Mouse (Mus musculus) limb, embryonic 12.5 days (tissue): ENCODE data around the gene Nanp. TPM values are rescaled to one million over a fixed set of nuclear protein-coding genes. Genes with fewer than 3 reads are reported as not detected.

ENCODE experiments used
- ATAC-seq: fragments of 200-750 bp; cut with Nextera tagmentation; 2 replicates; pipeline ENCODE4 v1.8.0; 2017; ENCODE audit warnings: low read depth, moderate TSS enrichment; ENCODE audit not compliant: insufficient number of reproducible peaks, insufficient read depth, low FRiP score, low TSS enrichment
- H3K27ac ChIP-seq: fragments of 300-500 bp; sonication (generic); 2 replicates; pipeline ENCODE4 v1.5.1; 2016; ENCODE audit warnings: mild to moderate bottlenecking, moderate library complexity
- H3K27me3 ChIP-seq: fragments of 300-500 bp; sonication (generic); 2 replicates; pipeline ENCODE4 v1.6.1; 2016; ENCODE audit warnings: mild to moderate bottlenecking, moderate library complexity
- H3K36me3 ChIP-seq: fragments of 300-500 bp; sonication (generic); 2 replicates; pipeline ENCODE4 v1.6.1; 2016; ENCODE audit warnings: mild to moderate bottlenecking, moderate library complexity
- H3K4me1 ChIP-seq: fragments of 300-500 bp; sonication (generic); replicated peaks from 2 replicates; pipeline ENCODE4 v1.6.1; 2016
- H3K4me2 ChIP-seq: fragments of 300-500 bp; sonication (generic); 2 replicates; pipeline ENCODE4 v1.6.1; 2016; ENCODE audit warnings: mild to moderate bottlenecking, moderate library complexity
- H3K4me3 ChIP-seq: fragments of 300-500 bp; sonication (generic); replicated peaks from 2 replicates; pipeline ENCODE4 v1.5.1; 2016; ENCODE audit warnings: mild to moderate bottlenecking
- H3K9ac ChIP-seq: fragments of 300-500 bp; sonication (generic); replicated peaks from 2 replicates; pipeline ENCODE4 v1.6.1; 2016; ENCODE audit warnings: mild to moderate bottlenecking, moderate library complexity
- H3K9me3 ChIP-seq: fragments of 300-500 bp; sonication (generic); 2 replicates; pipeline ENCODE4 v1.6.1; 2016; ENCODE audit warnings: mild to moderate bottlenecking, moderate library complexity
- WGBS: fragments of 180-500 bp; shearing (Covaris S2); methylation state at CpG from one replicate; pipeline ENCODE4 v1.1.7; 2016; 5-methylcytosine and 5-hydroxymethylcytosine counted together
- polyA plus RNA-seq: library from polyadenylated mRNA; unstranded; fragments of >200 nt; fragmentation: Nextera tagmentation; extraction: Ambion mirVana; gene quantifications from 2 replicates; pipeline ENCODE4 v1.2.1, GENCODE M21; 2016

The Nanp gene
- 51.4 and 53.4 TPM in 2 replicates for polyA plus RNA-seq

- peaks cover 3% of the 10 kb centered on the region; the same call in 1 of the 2 replicates for H3K36me3 ChIP-seq
- 1% methylated on average over 34 of the region's 34 CpGs for WGBS
Observed at GRCm38 (mm10) chr2:151039232-151039695, at the start of gene Nanp, which contains the start of gene Ninl. TSS of gene Nanp (minus strand) at chr2:151039398. TSS of gene Ninl (minus strand) at chr2:151039382.

GRCm38 (mm10) chr2:151056637-151057036, 17.4 kb upstream of the Nanp start:
- ATAC-seq = no peak
- H3K27ac ChIP-seq = no peak overlapping the region
- no peak overlapping the region for H3K9ac ChIP-seq
- H3K4me3 ChIP-seq = no peak overlapping the region
- H3K4me1 ChIP-seq = no peaks in the 10 kb centered on the region
- no peaks in the 10 kb centered on the region for H3K9me3 ChIP-seq
- no peaks in the 10 kb centered on the region for H3K27me3 ChIP-seq
- H3K4me2 ChIP-seq = no peak overlapping the region
- WGBS = 88% methylated on average over 1 of the region's 1 CpGs
- H3K36me3 ChIP-seq = no peaks in the 10 kb centered on the region

More at GRCm38 (mm10) chr2:151039232-151039695, at the start of gene Nanp, which contains the start of gene Ninl:
- Histone ChIP-seq H3K27me3 (no peaks in the 10 kb centered on the region), H3K9me3 (no peaks in the 10 kb centered on the region), H3K4me1 (peaks cover 16% of the 10 kb centered on the region), H3K4me3 (peak within 1 kb of the TSS; percentile 79), H3K27ac (peak within 1 kb of the TSS; percentile 90), H3K4me2 (peak within 1 kb of the TSS; percentile 75), H3K9ac (peak within 1 kb of the TSS; percentile 97)
- ATAC-seq = peak; percentile 96

- Histone ChIP-seq H3K4me2 (no peak overlapping the region), H3K9me3 (no peaks in the 10 kb centered on the region), H3K9ac (no peak overlapping the region), H3K4me3 (0 out of 2 replicates have a peak overlapping the region, but pooled peaks have one; percentile 79), H3K27me3 (no peaks in the 10 kb centered on the region), H3K4me1 (peaks cover 16% of the 10 kb centered on the region), H3K27ac (no peak overlapping the region), H3K36me3 (no peaks in the 10 kb centered on the region; the same call in 1 of the 2 replicates)
- WGBS = 90% methylated on average over 1 of the region's 1 CpGs
- no peak for ATAC-seq
Observed at GRCm38 (mm10) chr2:151040411-151040810, 1.2 kb upstream of the Nanp start.

GRCm38 (mm10) chr2:151039726-151040125, 528 bp upstream of the Nanp start:
- Histone ChIP-seq H3K9ac (peak overlapping the region; percentile 97), H3K4me3 (peak overlapping the region; percentile 79), H3K36me3 (no peaks in the 10 kb centered on the region; the same call in 1 of the 2 replicates), H3K27me3 (no peaks in the 10 kb centered on the region), H3K4me1 (peaks cover 16% of the 10 kb centered on the region), H3K27ac (peak overlapping the region; percentile 56), H3K4me2 (peak overlapping the region; percentile 75), H3K9me3 (no peaks in the 10 kb centered on the region)
- no peak; the same call in 1 of the 2 replicates for ATAC-seq
- 45% methylated on average over 8 of the region's 8 CpGs for WGBS

GRCm38 (mm10) chr2:151038811-151039222, 381 bp downstream of the Nanp start:
- Histone ChIP-seq H3K27me3 (no peaks in the 10 kb centered on the region), H3K9ac (peak overlapping the region; percentile 97), H3K27ac (peak overlapping the region; percentile 90), H3K4me2 (peak overlapping the region; percentile 75), H3K36me3 (peaks cover 6% of the 10 kb centered on the region; the same call in 1 of the 2 replicates), H3K9me3 (no peaks in the 10 kb centered on the region), H3K4me3 (peak overlapping the region; percentile 79), H3K4me1 (peaks cover 16% of the 10 kb centered on the region)
- WGBS = under 1% methylated on average over 28 of the region's 30 CpGs
- ATAC-seq = no peak

- no peak overlapping the region; the same call in 1 of the 2 replicates for H3K27ac ChIP-seq
- H3K4me1 ChIP-seq = peaks cover 16% of the 10 kb centered on the region
- H3K9ac ChIP-seq = peak overlapping the region; percentile 97
- H3K4me3 ChIP-seq = peak overlapping the region; percentile 79
- peak overlapping the region; percentile 75 for H3K4me2 ChIP-seq
- no peaks in the 10 kb centered on the region for H3K27me3 ChIP-seq
- H3K36me3 ChIP-seq = peaks cover 9% of the 10 kb centered on the region; the same call in 1 of the 2 replicates
- no peaks in the 10 kb centered on the region for H3K9me3 ChIP-seq
- ATAC-seq = no peak
- WGBS = 69% methylated on average over 18 of the region's 18 CpGs
Observed at GRCm38 (mm10) chr2:151037876-151038552, 1.2 kb downstream of the Nanp start.

GRCm38 (mm10) chr2:151037292-151037691, 1.9 kb downstream of the Nanp start:
- Histone ChIP-seq H3K27ac (no peak overlapping the region), H3K36me3 (peaks cover 9% of the 10 kb centered on the region; the same call in 1 of the 2 replicates), H3K4me2 (peak overlapping the region; percentile 75), H3K4me3 (no peak overlapping the region), H3K9me3 (no peaks in the 10 kb centered on the region), H3K9ac (no peak overlapping the region), H3K27me3 (no peaks in the 10 kb centered on the region), H3K4me1 (peaks cover 16% of the 10 kb centered on the region)
- WGBS = 93% methylated on average over 1 of the region's 1 CpGs
- no peak for ATAC-seq

GRCm38 (mm10) chr2:151036721-151037120, 2.5 kb downstream of the Nanp start:
- H3K9me3 ChIP-seq = no peaks in the 10 kb centered on the region
- peaks cover 9% of the 10 kb centered on the region; the same call in 1 of the 2 replicates for H3K36me3 ChIP-seq
- H3K4me1 ChIP-seq = peaks cover 16% of the 10 kb centered on the region
- ATAC-seq = no peak
- WGBS = 84% methylated on average over 2 of the region's 2 CpGs
- H3K9ac ChIP-seq = no peak overlapping the region
- no peak overlapping the region for H3K4me2 ChIP-seq
- H3K27me3 ChIP-seq = no peaks in the 10 kb centered on the region
- H3K27ac ChIP-seq = no peak overlapping the region
- no peak overlapping the region for H3K4me3 ChIP-seq

- 92% methylated on average over 3 of the region's 3 CpGs for WGBS
- Histone ChIP-seq H3K27ac (no peak overlapping the region), H3K4me2 (no peak overlapping the region), H3K4me3 (no peak overlapping the region), H3K9me3 (no peaks in the 10 kb centered on the region), H3K27me3 (no peaks in the 10 kb centered on the region), H3K36me3 (peaks cover 9% of the 10 kb centered on the region; the same call in 1 of the 2 replicates), H3K4me1 (peaks cover 11% of the 10 kb centered on the region), H3K9ac (no peak overlapping the region)
- ATAC-seq = no peak
Observed at GRCm38 (mm10) chr2:151034435-151034834, 4.8 kb downstream of the Nanp start.

- Histone ChIP-seq H3K36me3 (peaks cover 14% of the 10 kb centered on the region), H3K9me3 (no peaks in the 10 kb centered on the region), H3K4me3 (no peak overlapping the region), H3K4me2 (no peak overlapping the region), H3K27ac (no peak overlapping the region), H3K4me1 (no peaks in the 10 kb centered on the region), H3K27me3 (no peaks in the 10 kb centered on the region), H3K9ac (no peak overlapping the region)
- no peak for ATAC-seq
- WGBS = 87% methylated on average over 10 of the region's 10 CpGs
Observed at GRCm38 (mm10) chr2:151021158-151021557, 18.0 kb downstream of the Nanp start.

GRCm38 (mm10) chr2:151015316-151015715, 23.9 kb downstream of the Nanp start:
- no peaks in the 10 kb centered on the region for H3K36me3 ChIP-seq
- WGBS = 74% methylated on average over 2 of the region's 2 CpGs
- H3K9ac ChIP-seq = no peak overlapping the region
- no peak overlapping the region for H3K4me2 ChIP-seq
- H3K9me3 ChIP-seq = no peaks in the 10 kb centered on the region
- no peak overlapping the region for H3K4me3 ChIP-seq
- H3K27ac ChIP-seq = no peak overlapping the region
- no peaks in the 10 kb centered on the region for H3K27me3 ChIP-seq
- no peaks in the 10 kb centered on the region for H3K4me1 ChIP-seq
- ATAC-seq = no peak
